Mouse (Mus musculus) spleen, embryonic (tissue): ENCODE results near the gene Fam71e1.

Experiments
- CTCF ChIA-PET: fragments of 350-600 bp; sonication (Branson Sonifier 250); formaldehyde crosslinking; loops from one replicate; lab custom pipeline; 2022; lab: Charles Lee

Gene Fam71e1

GRCm38 (mm10) chr7:44470696-44471612, 25.4 kb upstream of the Fam71e1 start:
- CTCF ChIA-PET: no interaction called here

DNA sequence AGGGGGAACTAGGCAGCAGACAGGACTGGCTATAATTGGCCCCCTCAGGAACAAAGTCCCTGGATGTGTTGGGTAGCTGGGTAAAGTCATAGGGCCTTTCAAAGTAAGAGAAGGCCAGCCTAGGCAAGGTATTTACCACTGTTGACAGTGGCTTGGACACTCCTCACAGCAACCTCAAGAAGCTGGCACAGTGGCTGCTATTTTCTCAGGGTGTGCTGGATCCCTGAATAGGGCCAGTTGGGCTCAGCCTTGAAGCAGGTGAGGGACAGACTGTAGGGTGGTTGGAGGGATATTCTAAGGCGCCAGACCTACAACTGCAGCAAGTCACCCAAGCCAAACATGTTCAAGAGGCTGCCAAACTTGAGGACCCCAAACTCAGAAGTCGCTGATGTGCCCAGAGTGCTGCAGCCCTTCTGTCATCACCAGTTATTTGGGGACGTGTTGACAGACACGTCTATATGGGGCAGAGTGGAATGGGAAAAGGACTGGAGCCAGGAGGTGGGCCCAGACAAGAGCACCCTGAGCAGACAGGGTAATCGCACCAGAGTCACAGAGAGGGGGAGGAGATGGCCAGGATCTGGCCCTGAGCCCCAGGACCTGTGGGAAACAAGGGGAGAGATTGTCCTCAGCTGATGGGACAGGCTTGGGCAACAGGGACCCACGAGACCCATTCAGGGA, 24.4 kb upstream of the Fam71e1 start:
- CTCF ChIA-PET: interaction anchor here (0.6 kb wide), 3 partner anchors 35 to 53 kb away, joined by 3 to 4 read pairs (median 3); no protein-coding TSS in a partner anchor

- CTCF ChIA-PET: interaction anchor here (0.6 kb wide), 1 partner anchor 35 kb away, joined by 3 read pairs; no protein-coding TSS in a partner anchor
Measured at GRCm38 (mm10) chr7:44472558-44472885, 23.9 kb upstream of the Fam71e1 start.

DNA sequence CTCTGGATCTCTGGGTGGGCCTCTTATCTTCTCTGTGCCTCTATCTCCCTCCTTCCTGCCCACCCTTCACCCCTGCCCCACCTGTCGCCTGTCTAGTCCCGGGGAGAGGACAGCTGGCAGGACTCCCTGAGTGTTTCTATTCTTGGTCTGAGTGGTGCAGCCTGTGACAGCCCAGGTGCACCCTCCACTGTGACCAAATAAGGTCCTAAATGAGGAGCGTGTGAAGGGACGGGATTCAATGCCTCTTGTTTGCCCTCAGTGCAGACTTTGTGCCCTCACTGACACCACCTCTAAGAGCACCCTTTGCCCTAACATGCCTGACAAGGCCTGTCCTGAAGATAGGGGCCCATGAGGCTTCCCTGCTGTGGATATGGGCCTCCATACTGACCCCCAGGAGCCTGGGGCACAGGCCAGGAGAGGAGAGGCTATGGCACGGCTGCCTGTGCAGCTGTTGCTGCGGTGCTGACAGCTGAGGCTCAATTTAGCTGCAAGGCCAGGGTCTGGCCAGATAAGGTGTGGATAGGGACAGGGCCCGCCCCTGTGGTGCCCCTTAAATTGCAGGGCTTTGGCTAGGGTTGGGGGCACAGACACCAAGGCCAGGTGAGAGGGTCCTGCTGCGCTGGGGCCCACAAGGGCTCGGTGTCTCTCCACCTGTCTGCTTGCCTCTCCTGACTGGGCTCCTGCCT, 23.3 kb upstream of the Fam71e1 start:
- CTCF ChIA-PET: interaction anchor here (0.6 kb wide), 1 partner anchor 36 kb away, joined by 3 read pairs; no protein-coding TSS in a partner anchor

DNA sequence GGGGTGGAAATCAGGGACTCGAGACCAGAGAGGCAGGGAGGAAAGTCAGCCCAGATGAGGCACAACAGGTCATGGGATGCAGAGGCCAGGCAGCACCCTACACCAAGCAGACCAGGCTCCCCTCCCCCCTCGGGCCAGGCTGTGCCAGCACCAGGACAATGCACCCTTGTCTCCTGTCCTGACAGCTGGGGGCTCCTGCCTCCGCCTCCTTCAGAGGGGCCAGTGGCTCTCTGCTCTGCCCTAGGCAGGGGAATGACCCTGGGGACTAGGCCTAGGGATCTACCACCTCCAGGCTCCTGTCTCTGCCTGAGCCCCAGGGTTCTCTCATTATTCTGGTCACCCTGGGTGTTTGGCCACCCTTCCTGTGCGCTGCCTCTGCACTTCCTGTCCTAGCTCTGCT, 22.0 kb upstream of the Fam71e1 start:
- CTCF ChIA-PET: interaction anchor here (0.6 to 0.9 kb wide), 2 partner anchors 23 to 44 kb away, joined by 7 to 11 read pairs; no protein-coding TSS in a partner anchor

DNA sequence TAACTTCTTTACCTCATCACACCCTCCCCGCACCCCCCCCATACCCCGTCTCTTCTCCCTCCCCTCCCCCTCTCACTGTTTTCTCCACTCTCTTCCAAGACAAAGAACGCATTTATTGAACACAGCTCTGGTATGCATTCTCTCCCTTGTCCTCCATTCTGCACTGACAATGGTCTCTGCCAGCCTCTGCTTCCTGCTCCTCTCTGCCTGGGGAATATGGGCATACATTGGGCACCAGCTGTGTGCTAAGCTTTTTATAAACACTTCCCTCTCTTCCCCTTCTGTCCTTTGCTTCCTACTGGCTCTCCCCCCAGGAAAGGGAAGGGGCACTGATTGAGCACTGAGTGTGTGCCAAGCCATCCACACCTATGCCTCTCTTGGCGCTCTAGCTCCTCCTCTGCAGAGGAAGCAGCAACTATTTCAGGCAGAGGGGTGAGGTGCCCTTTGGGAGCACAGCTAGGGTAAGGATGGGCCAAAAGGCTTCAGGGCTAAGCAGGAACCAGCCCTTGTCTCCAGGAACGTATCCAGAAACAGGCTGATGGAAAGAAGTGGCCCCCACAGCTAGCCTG, 21.3 kb upstream of the Fam71e1 start:
- CTCF ChIA-PET: interaction anchor here (0.6 to 0.9 kb wide), 2 partner anchors 24 to 45 kb away, joined by 7 to 11 read pairs; no protein-coding TSS in a partner anchor

- CTCF ChIA-PET: no interaction called here
Measured at GRCm38 (mm10) chr7:44482836-44483435, 13.4 kb upstream of the Fam71e1 start.

DNA sequence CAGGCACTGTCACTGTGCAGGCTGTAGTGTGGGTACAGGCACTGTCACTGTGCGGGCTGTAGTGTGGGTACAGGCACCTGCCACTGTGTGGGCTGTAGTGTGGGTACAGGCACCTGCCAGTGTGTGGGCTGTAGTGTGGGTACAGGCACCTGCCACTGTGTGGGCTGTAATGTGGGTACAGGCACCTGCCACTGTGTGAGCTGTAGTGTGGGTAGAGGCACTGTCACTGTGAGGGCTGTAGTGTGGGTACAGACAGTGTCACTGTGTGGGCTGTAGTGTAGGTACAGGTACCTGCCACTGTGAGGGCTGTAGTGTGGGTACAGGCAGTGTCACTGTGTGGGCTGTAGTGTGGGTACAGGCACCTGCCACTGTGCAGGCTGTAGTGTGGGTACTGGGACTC, 12.3 kb upstream of the Fam71e1 start:
- CTCF ChIA-PET: interaction anchor here (0.8 kb wide), 1 partner anchor 1457 kb away, joined by 15 read pairs; no protein-coding TSS in a partner anchor

DNA sequence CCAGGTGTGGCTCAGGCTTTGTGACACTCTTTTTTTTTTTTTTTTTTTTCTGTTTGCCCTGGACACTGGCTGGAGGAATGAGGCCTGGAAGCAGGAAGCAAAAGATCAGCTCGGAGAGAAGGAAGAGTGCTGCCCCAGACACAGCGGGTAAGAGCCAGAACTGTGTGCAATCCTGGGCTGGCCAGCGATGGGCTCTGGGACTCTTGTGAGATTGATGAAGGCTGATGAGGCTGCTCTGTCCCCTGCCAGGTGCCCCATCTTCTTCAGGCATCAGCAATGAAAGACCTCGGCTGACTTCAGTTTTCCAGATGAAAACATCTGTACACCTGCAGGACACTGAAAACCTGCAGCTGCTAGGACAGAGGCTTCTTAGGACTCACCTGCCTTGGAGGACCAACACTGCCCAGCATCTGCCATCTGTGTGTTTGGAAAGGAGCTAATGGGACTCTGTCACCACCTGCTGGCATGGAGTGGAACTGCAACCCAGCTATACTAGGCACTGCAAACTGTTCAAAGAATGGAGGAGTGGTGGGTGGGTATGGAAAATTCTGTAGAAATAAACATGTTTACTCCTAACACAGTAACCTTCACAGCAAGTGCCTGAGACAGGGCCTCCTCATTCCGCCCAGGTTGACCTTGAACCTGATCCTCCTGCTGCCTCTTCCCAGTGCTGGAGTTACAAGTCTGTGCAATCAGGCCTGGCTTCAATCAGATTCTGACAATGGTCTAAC, 11.4 kb upstream of the Fam71e1 start:
- CTCF ChIA-PET: interaction anchor here (0.6 to 0.7 kb wide), 3 partner anchors 89 to 226 kb away, joined by 3 to 6 read pairs (median 5); partner anchors contain the start of gene 1700008O03Rik

DNA sequence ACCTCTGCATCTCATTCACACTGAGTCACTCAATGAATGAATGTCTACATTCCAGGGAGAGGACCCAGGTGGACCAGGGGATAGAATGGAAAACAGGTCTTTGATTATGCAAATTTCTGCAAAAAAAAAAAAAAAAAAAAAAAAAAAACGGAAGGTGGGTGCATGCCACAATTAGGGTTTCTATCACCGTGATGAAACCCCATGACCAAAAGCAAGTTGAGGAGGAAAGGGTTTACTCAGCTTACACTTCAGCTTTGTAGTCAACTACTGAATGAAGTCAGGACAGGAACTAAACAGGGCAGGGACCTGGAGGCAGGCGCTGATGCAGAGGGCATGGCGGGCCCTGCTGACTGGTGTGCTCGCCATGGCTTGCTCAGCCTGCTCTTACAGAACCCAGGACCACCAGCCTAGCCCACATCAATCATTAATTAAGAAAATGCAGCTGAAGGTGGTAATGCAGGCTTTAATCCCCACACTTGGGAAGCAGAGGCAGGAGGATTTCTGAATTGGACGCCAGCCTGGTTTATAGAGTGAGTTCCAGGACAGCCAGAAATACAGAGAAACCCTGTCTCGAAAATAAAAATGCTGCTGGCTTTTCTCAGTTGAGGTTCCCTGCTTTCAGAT, 10.7 kb upstream of the Fam71e1 start:
- CTCF ChIA-PET: no interaction called here

DNA sequence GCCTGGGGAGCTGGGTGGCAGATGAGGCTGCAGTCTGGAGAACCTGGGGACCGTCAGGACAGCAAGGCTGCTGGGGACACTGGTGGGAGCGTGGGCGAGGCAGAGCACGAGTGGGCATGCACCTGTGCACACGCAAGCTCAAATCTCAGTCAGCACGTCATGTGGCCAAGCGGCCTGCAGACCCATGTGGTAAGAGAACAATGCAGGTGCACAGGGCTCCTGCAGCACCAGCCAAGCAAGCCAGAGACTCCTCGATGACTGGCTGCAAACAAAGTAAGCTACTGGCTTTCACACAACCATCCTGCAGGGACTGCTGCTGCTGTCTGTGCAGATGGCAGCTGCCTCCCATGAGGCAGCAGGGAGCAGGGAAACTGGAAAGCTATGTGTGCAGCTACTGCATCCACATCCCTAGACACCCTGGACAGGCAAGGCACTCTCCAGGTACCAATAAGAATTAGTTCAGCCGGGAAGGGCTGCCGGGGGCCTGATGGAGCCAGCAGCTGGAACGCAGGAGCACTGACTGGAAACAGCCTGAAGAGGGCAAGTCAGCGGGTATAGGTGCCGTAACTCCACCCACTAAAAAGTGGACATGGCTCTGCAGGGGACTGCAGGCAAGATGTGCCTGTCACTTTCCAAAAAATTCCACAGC, 9.3 kb upstream of the Fam71e1 start:
- CTCF ChIA-PET: no interaction called here

DNA sequence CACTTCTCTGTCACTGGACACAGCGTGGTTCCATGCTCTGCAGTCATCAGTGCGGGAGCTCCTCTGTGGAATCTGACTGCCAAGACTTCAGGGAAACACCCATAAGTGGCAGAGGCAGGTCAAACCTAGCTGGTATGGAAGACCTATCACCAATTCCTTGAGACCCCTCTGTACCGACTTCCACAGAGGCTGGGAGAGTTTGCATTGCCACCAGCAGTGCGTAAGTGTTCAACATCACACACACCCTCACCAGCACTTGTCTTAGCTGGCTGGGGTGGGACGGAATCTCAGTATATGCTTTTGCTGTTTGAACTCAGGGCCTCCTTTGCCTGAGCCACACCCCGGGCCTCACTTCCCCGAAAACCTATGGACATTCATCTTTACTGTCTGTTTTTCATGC, 8.4 kb upstream of the Fam71e1 start:
- CTCF ChIA-PET: interaction anchor here (0.5 to 0.6 kb wide), 2 partner anchors 14 to 131 kb away, joined by 5 to 6 read pairs; no protein-coding TSS in a partner anchor

DNA sequence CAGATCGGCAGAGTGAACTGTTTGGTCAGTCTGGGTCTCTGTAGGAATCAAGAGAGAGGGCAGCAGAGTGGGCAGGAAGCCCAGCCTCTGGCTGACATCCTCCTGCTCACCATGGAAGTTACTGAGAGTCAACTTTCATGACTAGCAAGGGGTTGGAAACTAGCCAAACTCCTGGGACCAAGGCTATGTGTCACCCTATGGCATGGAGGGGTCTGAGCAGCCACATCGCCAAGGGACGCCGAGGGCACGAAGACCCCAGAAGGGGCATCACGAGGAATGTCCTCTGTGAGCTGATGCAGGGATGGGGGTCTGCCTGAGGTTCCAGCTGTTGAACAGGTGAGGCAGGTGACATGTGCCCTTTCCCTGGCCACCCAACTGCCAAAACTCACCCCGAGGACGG, 7.8 kb upstream of the Fam71e1 start:
- CTCF ChIA-PET: no interaction called here

DNA sequence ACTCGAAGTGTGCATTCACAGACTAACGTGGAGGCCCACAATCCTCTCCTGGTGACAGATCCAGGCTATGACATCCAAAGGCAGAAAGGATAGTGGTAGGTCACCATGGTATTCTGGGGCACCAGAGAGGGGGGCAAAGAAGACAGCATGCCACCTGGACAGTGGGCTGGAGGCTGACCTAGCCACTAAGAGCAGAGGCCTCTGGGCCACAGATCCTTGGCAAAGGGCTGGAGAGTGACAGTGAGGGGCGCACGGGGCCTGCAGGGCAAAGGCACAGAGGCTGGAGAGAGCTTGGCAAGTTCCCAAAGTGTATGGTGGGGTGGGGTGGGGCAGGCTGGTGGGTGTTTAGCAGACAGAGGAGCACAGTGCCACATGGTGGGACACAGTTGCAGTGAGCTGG, 6.1 kb upstream of the Fam71e1 start:
- CTCF ChIA-PET: interaction anchor here (0.6 kb wide), 1 partner anchor 11 kb away, joined by 14 read pairs; no protein-coding TSS in a partner anchor

GRCm38 (mm10) chr7:44491391-44491790, 5.0 kb upstream of the Fam71e1 start:
- CTCF ChIA-PET: no interaction called here

GRCm38 (mm10) chr7:44492166-44492826, 4.1 kb upstream of the Fam71e1 start:
- CTCF ChIA-PET: interaction anchor here (0.6 kb wide), 1 partner anchor 13 kb away, joined by 3 read pairs; no protein-coding TSS in a partner anchor

- CTCF ChIA-PET: interaction anchor here (0.9 kb wide), 1 partner anchor 60 kb away, joined by 3 read pairs; no protein-coding TSS in a partner anchor
Measured at GRCm38 (mm10) chr7:44494681-44495080, 1.7 kb upstream of the Fam71e1 start.

GRCm38 (mm10) chr7:44495086-44495485, 1.3 kb upstream of the Fam71e1 start:
- CTCF ChIA-PET: no interaction called here
